In genomic region chr9:115534198-115534597, GRCm38 (mm10) we compare ENCODE assay signal across 15 mouse cellular contexts.
"Had no signal": no experiment of that assay in that cellular context is flagged by ENCODE, and none has a peak within 500 bp of the region (broad histone marks: within the 10 kb centered on the region; RNA-seq: fewer than 3 reads in every experiment).

No protein-coding gene starts in this region.

- H3K9ac ChIP-seq: limb, embryonic 12.5 days; liver, embryonic 15.5 days; neural tube, embryonic 15.5 days had no signal

- ATAC-seq: lung, postnatal 0 days had no signal

- DNase-seq: kidney, postnatal 25 days; liver; lung, adult 2 months; lung, postnatal 36 days; midbrain, embryonic 14.5 days; right cerebral cortex, adult 18-20 months; right cerebral cortex, postnatal 25 days; thymus, postnatal 36 days had no signal

- H3K27me3 ChIP-seq: limb, embryonic 12.5 days; liver, embryonic 15.5 days; neural tube, embryonic 15.5 days had no signal

- H3K36me3 ChIP-seq: limb, embryonic 12.5 days; liver, embryonic 15.5 days; midbrain, embryonic 10.5 days; neural tube, embryonic 15.5 days had no signal

- H3K9me3 ChIP-seq: limb, embryonic 12.5 days; liver, embryonic 15.5 days; midbrain, embryonic 10.5 days; neural tube, embryonic 15.5 days had no signal

- H3K4me2 ChIP-seq: limb, embryonic 12.5 days; liver, embryonic 15.5 days; neural tube, embryonic 15.5 days had no signal

- H3K4me3 ChIP-seq: left cerebral cortex, adult 2 months; limb, embryonic 12.5 days; liver, embryonic 15.5 days; midbrain, embryonic 10.5 days; myocyte; neural tube, embryonic 15.5 days had no signal

- H3K4me1 ChIP-seq: liver, embryonic 15.5 days; midbrain, embryonic 10.5 days had no signal

- H3K27ac ChIP-seq: left cerebral cortex, adult 2 months; limb, embryonic 12.5 days; liver, embryonic 15.5 days; midbrain, embryonic 10.5 days; neural tube, embryonic 15.5 days had no signal
